Mouse (Mus musculus): Measurements from ENCODE around the gene Saysd1.
A peak's percentile ranks its signal among the peaks of the same experiment; 100 is the strongest.

The Saysd1 gene

GRCm38 (mm10) chr14:20138484-20139355 is at the start of gene Saysd1:
Gene Saysd1, minus strand, starts transcription at chr14:20138534.
- DNase-seq: no peak

GRCm38 (mm10) chr14:20185426-20185825 is 47.1 kb upstream of the Saysd1 start:
- DNase-seq: no peak

- DNase-seq: no peak
These were observed 45.4 kb upstream of the Saysd1 start for GRCm38 (mm10) chr14:20183701-20184100.

- no peak for DNase-seq
These were observed 44.3 kb upstream of the Saysd1 start for GRCm38 (mm10) chr14:20182596-20182995.

- DNase-seq: peak; percentile 12
These were observed 43.2 kb upstream of the Saysd1 start, which contains the start of gene Kcnk5 for GRCm38 (mm10) chr14:20181466-20181921. Gene Kcnk5, minus strand, starts transcription at chr14:20181809.

- DNase-seq: no peak
These were observed 42.4 kb upstream of the Saysd1 start for GRCm38 (mm10) chr14:20180751-20181162.

- no peak for DNase-seq
These were observed 42.0 kb upstream of the Saysd1 start for GRCm38 (mm10) chr14:20180304-20180703.

GRCm38 (mm10) chr14:20179731-20180280 is 41.5 kb upstream of the Saysd1 start:
- no peak for DNase-seq

GRCm38 (mm10) chr14:20179080-20179479 is 40.7 kb upstream of the Saysd1 start:
- no peak for DNase-seq

GRCm38 (mm10) chr14:20178593-20178992 is 40.3 kb upstream of the Saysd1 start:
- DNase-seq: no peak

GRCm38 (mm10) chr14:20177494-20178123 is 39.3 kb upstream of the Saysd1 start:
- no peak for DNase-seq

- DNase-seq: no peak
These were observed 37.4 kb upstream of the Saysd1 start for GRCm38 (mm10) chr14:20175705-20176104.

- no peak for DNase-seq
These were observed 36.8 kb upstream of the Saysd1 start for GRCm38 (mm10) chr14:20175114-20175513.

- DNase-seq: no peak
These were observed 36.4 kb upstream of the Saysd1 start for GRCm38 (mm10) chr14:20174696-20175095.

GRCm38 (mm10) chr14:20173873-20174490 is 35.6 kb upstream of the Saysd1 start:
- no peak for DNase-seq

GRCm38 (mm10) chr14:20172924-20173323 is 34.6 kb upstream of the Saysd1 start:
- DNase-seq: no peak

- DNase-seq: no peak
These were observed 34.2 kb upstream of the Saysd1 start for GRCm38 (mm10) chr14:20172509-20172908.

GRCm38 (mm10) chr14:20171840-20172239 is 33.5 kb upstream of the Saysd1 start:
- no peak for DNase-seq

- no peak for DNase-seq
These were observed 30.9 kb upstream of the Saysd1 start for GRCm38 (mm10) chr14:20169251-20169650.

- DNase-seq: no peak
These were observed 30.1 kb upstream of the Saysd1 start for GRCm38 (mm10) chr14:20168478-20168877.

- no peak for DNase-seq
These were observed 29.7 kb upstream of the Saysd1 start for GRCm38 (mm10) chr14:20168054-20168453.

GRCm38 (mm10) chr14:20165413-20165812 is 27.1 kb upstream of the Saysd1 start:
- no peak for DNase-seq

- no peak for DNase-seq
These were observed 26.1 kb upstream of the Saysd1 start for GRCm38 (mm10) chr14:20164438-20164837.

All from cerebellum, adult 9-10 months (tissue).